Mouse (Mus musculus) embryonic facial prominence, embryonic 10.5 days (tissue): ENCODE data around the gene Galk2. TPM values are rescaled to one million over a fixed set of nuclear protein-coding genes. Genes with fewer than 3 reads are reported as not detected.

Experiments
- DNase-seq: peaks from one replicate; pipeline ENCODE4 v3.0.0-alpha.2; 2017; ENCODE audit warnings: low spot score
- H3K27ac ChIP-seq: fragments of 300-500 bp; sonication (generic); replicated peaks from 2 replicates; pipeline ENCODE4 v1.5.1; 2016; ENCODE audit warnings: mild to moderate bottlenecking
- H3K27me3 ChIP-seq: fragments of 300-500 bp; sonication (generic); replicated peaks from 2 replicates; pipeline ENCODE4 v1.6.1; 2016; ENCODE audit warnings: low read depth, mild to moderate bottlenecking; ENCODE audit not compliant: poor library complexity, severe bottlenecking
- H3K36me3 ChIP-seq: fragments of 300-500 bp; sonication (generic); replicated peaks from 2 replicates; pipeline ENCODE4 v1.6.1; 2016; ENCODE audit warnings: mild to moderate bottlenecking, moderate library complexity
- H3K4me1 ChIP-seq: fragments of 300-500 bp; sonication (generic); 2 replicates; pipeline ENCODE4 v1.6.1; 2016
- H3K4me3 ChIP-seq: fragments of 300-500 bp; sonication (generic); 2 replicates; pipeline ENCODE4 v1.5.1; 2016; ENCODE audit warnings: mild to moderate bottlenecking, moderate library complexity
- H3K9me3 ChIP-seq: fragments of 300-500 bp; sonication (generic); 2 replicates; pipeline ENCODE4 v1.6.1; 2016; ENCODE audit warnings: mild to moderate bottlenecking
- WGBS: fragments of 180-500 bp; shearing (Covaris S2); methylation state at CpG from one replicate; pipeline ENCODE4 v1.1.7; 2016; 5-methylcytosine and 5-hydroxymethylcytosine counted together
- polyA plus RNA-seq: library from polyadenylated mRNA; unstranded; fragments of >200 nt; fragmentation: Nextera tagmentation; extraction: Ambion mirVana; gene quantifications from 2 replicates; pipeline ENCODE4 v1.2.1, GENCODE M21; 2016

Galk2 gene
- polyA plus RNA-seq, 1 experiment from 2014 or later: 36.7 TPM

GRCm38 (mm10) chr2:125906407-125907066, 47.6 kb downstream of the Galk2 start:
- H3K27me3 ChIP-seq: no peaks in the 10 kb centered on the region
- no peaks in the 10 kb centered on the region for H3K9me3 ChIP-seq
- H3K4me1 ChIP-seq: no peaks in the 10 kb centered on the region
- no peak overlapping the region for H3K4me3 ChIP-seq
- no peak overlapping the region for H3K27ac ChIP-seq
- DNase-seq: no peak
- WGBS: 83% methylated on average over 4 of the region's 4 CpGs
- H3K36me3 ChIP-seq: peaks cover 4% of the 10 kb centered on the region; the same call in 1 of the 2 replicates

- Histone ChIP-seq H3K4me1 (no peaks in the 10 kb centered on the region), H3K27me3 (no peaks in the 10 kb centered on the region), H3K4me3 (no peak overlapping the region), H3K36me3 (peaks cover 4% of the 10 kb centered on the region; the same call in 1 of the 2 replicates), H3K27ac (no peak overlapping the region), H3K9me3 (no peaks in the 10 kb centered on the region)
- 85% methylated on average over 4 of the region's 4 CpGs for WGBS
- no peak for DNase-seq
Measured at GRCm38 (mm10) chr2:125907580-125908255, 48.8 kb downstream of the Galk2 start.

GRCm38 (mm10) chr2:125914167-125914566, 55.3 kb downstream of the Galk2 start:
- DNase-seq: no peak
- H3K36me3 ChIP-seq: no peaks in the 10 kb centered on the region
- H3K4me3 ChIP-seq: no peak overlapping the region
- H3K27ac ChIP-seq: no peak overlapping the region
- no peaks in the 10 kb centered on the region for H3K9me3 ChIP-seq
- no peaks in the 10 kb centered on the region for H3K27me3 ChIP-seq
- peaks cover 17% of the 10 kb centered on the region; the same call in 1 of the 2 replicates for H3K4me1 ChIP-seq
- WGBS: 86% methylated on average over 1 of the region's 1 CpGs

- no peaks in the 10 kb centered on the region for H3K36me3 ChIP-seq
- H3K4me1 ChIP-seq: peaks cover 17% of the 10 kb centered on the region; the same call in 1 of the 2 replicates
- H3K27ac ChIP-seq: no peak overlapping the region
- no peaks in the 10 kb centered on the region for H3K27me3 ChIP-seq
- no peaks in the 10 kb centered on the region for H3K9me3 ChIP-seq
- no peak for DNase-seq
- no peak overlapping the region for H3K4me3 ChIP-seq
Measured at GRCm38 (mm10) chr2:125914713-125915112, 55.8 kb downstream of the Galk2 start.

- WGBS: 73% methylated on average over 11 of the region's 11 CpGs
- Histone ChIP-seq H3K4me3 (no peak overlapping the region), H3K27ac (peak overlapping the region; percentile 10; the same call in 1 of the 2 replicates), H3K9me3 (no peaks in the 10 kb centered on the region), H3K36me3 (peaks cover 5% of the 10 kb centered on the region; the same call in 1 of the 2 replicates), H3K4me1 (peaks cover 17% of the 10 kb centered on the region; the same call in 1 of the 2 replicates), H3K27me3 (no peaks in the 10 kb centered on the region)
- no peak for DNase-seq
Measured at GRCm38 (mm10) chr2:125916652-125917296, 57.9 kb downstream of the Galk2 start.

- H3K4me3 ChIP-seq: no peak overlapping the region
- H3K4me1 ChIP-seq: peaks cover 17% of the 10 kb centered on the region; the same call in 1 of the 2 replicates
- peaks cover 6% of the 10 kb centered on the region; the same call in 1 of the 2 replicates for H3K36me3 ChIP-seq
- H3K9me3 ChIP-seq: no peaks in the 10 kb centered on the region
- DNase-seq: no peak
- 70% methylated on average over 3 of the region's 3 CpGs for WGBS
- H3K27ac ChIP-seq: peak overlapping the region; percentile 10
- H3K27me3 ChIP-seq: no peaks in the 10 kb centered on the region
Measured at GRCm38 (mm10) chr2:125917297-125917679, 58.4 kb downstream of the Galk2 start.

- H3K27ac ChIP-seq: no peak overlapping the region
- H3K9me3 ChIP-seq: no peaks in the 10 kb centered on the region
- no peak for DNase-seq
- peaks cover 6% of the 10 kb centered on the region; the same call in 1 of the 2 replicates for H3K36me3 ChIP-seq
- H3K4me3 ChIP-seq: no peak overlapping the region
- H3K4me1 ChIP-seq: peaks cover 15% of the 10 kb centered on the region; the same call in 1 of the 2 replicates
- WGBS: 52% methylated on average over 5 of the region's 5 CpGs
- H3K27me3 ChIP-seq: no peaks in the 10 kb centered on the region
Measured at GRCm38 (mm10) chr2:125921273-125921672, 62.4 kb downstream of the Galk2 start.

GRCm38 (mm10) chr2:125922149-125922548, 63.2 kb downstream of the Galk2 start:
- no peak overlapping the region for H3K27ac ChIP-seq
- H3K4me1 ChIP-seq: peaks cover 6% of the 10 kb centered on the region; the same call in 1 of the 2 replicates
- H3K9me3 ChIP-seq: no peaks in the 10 kb centered on the region
- H3K27me3 ChIP-seq: no peaks in the 10 kb centered on the region
- no peak for DNase-seq
- H3K36me3 ChIP-seq: peaks cover 6% of the 10 kb centered on the region; the same call in 1 of the 2 replicates
- no peak overlapping the region for H3K4me3 ChIP-seq
- WGBS: 93% methylated on average over 5 of the region's 5 CpGs

GRCm38 (mm10) chr2:125922877-125923276, 64.0 kb downstream of the Galk2 start:
- Histone ChIP-seq H3K27me3 (no peaks in the 10 kb centered on the region), H3K36me3 (peaks cover 6% of the 10 kb centered on the region; the same call in 1 of the 2 replicates), H3K9me3 (no peaks in the 10 kb centered on the region), H3K4me3 (no peak overlapping the region), H3K27ac (no peak overlapping the region), H3K4me1 (no peaks in the 10 kb centered on the region)
- WGBS: 80% methylated on average over 4 of the region's 4 CpGs
- no peak for DNase-seq

- Histone ChIP-seq H3K27me3 (no peaks in the 10 kb centered on the region), H3K9me3 (no peaks in the 10 kb centered on the region), H3K36me3 (peaks cover 6% of the 10 kb centered on the region; the same call in 1 of the 2 replicates), H3K4me1 (no peaks in the 10 kb centered on the region), H3K27ac (no peak overlapping the region), H3K4me3 (no peak overlapping the region)
- WGBS: 94% methylated on average over 5 of the region's 5 CpGs
- DNase-seq: no peak
Measured at GRCm38 (mm10) chr2:125923346-125923745, 64.4 kb downstream of the Galk2 start.

GRCm38 (mm10) chr2:125924554-125924953, 65.6 kb downstream of the Galk2 start:
- H3K4me1 ChIP-seq: no peaks in the 10 kb centered on the region
- WGBS: 53% methylated on average over 1 of the region's 1 CpGs
- H3K27ac ChIP-seq: no peak overlapping the region
- H3K9me3 ChIP-seq: no peaks in the 10 kb centered on the region
- no peak for DNase-seq
- H3K4me3 ChIP-seq: no peak overlapping the region
- H3K36me3 ChIP-seq: peaks cover 12% of the 10 kb centered on the region
- H3K27me3 ChIP-seq: no peaks in the 10 kb centered on the region

GRCm38 (mm10) chr2:125925081-125925480, 66.2 kb downstream of the Galk2 start:
- Histone ChIP-seq H3K27ac (no peak overlapping the region), H3K4me3 (no peak overlapping the region), H3K9me3 (no peaks in the 10 kb centered on the region), H3K27me3 (no peaks in the 10 kb centered on the region), H3K4me1 (no peaks in the 10 kb centered on the region), H3K36me3 (peaks cover 12% of the 10 kb centered on the region)
- no peak for DNase-seq
- WGBS: 80% methylated on average over 3 of the region's 3 CpGs
